Mouse (Mus musculus) liver, embryonic 12.5 days (tissue): ENCODE measurements at regions not wholly inside any gene's neighbourhood (a gene's known extent, or its start where the extent isn't known, plus 50 kb on each side); places are given as distances from the start of the nearest gene placed in this dataset.

Experiments
- ATAC-seq: fragments of 200-750 bp; cut with Nextera tagmentation; 2 replicates; pipeline ENCODE4 v1.8.0; 2017; ENCODE audit warnings: moderate number of reproducible peaks, mild to moderate bottlenecking, moderate library complexity
- H3K27ac ChIP-seq: fragments of 300-500 bp; sonication (generic); 2 replicates; pipeline ENCODE4 v1.5.1; 2016; ENCODE audit warnings: mild to moderate bottlenecking
- H3K27me3 ChIP-seq: fragments of 300-500 bp; sonication (generic); replicated peaks from 2 replicates; pipeline ENCODE4 v1.6.1; 2016; ENCODE audit warnings: mild to moderate bottlenecking, moderate library complexity
- H3K36me3 ChIP-seq: fragments of 300-500 bp; sonication (generic); 2 replicates; pipeline ENCODE4 v1.6.1; 2016; ENCODE audit warnings: mild to moderate bottlenecking, moderate library complexity
- H3K4me1 ChIP-seq: fragments of 300-500 bp; sonication (generic); 2 replicates; pipeline ENCODE4 v1.6.1; 2016
- H3K4me2 ChIP-seq: fragments of 300-500 bp; sonication (generic); 2 replicates; pipeline ENCODE4 v1.6.1; 2016; ENCODE audit warnings: mild to moderate bottlenecking, moderate library complexity
- H3K4me3 ChIP-seq: fragments of 300-500 bp; sonication (generic); 2 replicates; pipeline ENCODE4 v1.5.1; 2016; ENCODE audit warnings: mild to moderate bottlenecking, moderate library complexity
- H3K9ac ChIP-seq: fragments of 300-500 bp; sonication (generic); 2 replicates; pipeline ENCODE4 v1.6.1; 2016; ENCODE audit warnings: mild to moderate bottlenecking, moderate library complexity
- H3K9me3 ChIP-seq: fragments of 300-500 bp; sonication (generic); replicated peaks from 2 replicates; pipeline ENCODE4 v1.6.1; 2016; ENCODE audit warnings: mild to moderate bottlenecking, moderate library complexity
- WGBS: fragments of 180-500 bp; shearing (Covaris S2); methylation state at CpG from one replicate; pipeline ENCODE4 v1.1.7; 2016; ENCODE audit not compliant: insufficient replicate concordance; 5-methylcytosine and 5-hydroxymethylcytosine counted together

- WGBS = 58% methylated on average over 13 of the region's 13 CpGs
- H3K4me1 ChIP-seq = peaks cover 12% of the 10 kb centered on the region
- no peaks in the 10 kb centered on the region for H3K36me3 ChIP-seq
- H3K4me3 ChIP-seq = no peak overlapping the region
- H3K4me2 ChIP-seq = no peak overlapping the region
- ATAC-seq = no peak
- no peak overlapping the region for H3K27ac ChIP-seq
- H3K9ac ChIP-seq = no peak overlapping the region
- no peaks in the 10 kb centered on the region for H3K9me3 ChIP-seq
- 0 out of 2 replicates have a peak, but pooled peaks cover 3% of the 10 kb centered on the region for H3K27me3 ChIP-seq
Observed at GRCm38 (mm10) chr12:110203271-110204014, 75.4 kb upstream of the Dio3 start.

GRCm38 (mm10) chr12:110204246-110204989, 74.5 kb upstream of the Dio3 start:
- Histone ChIP-seq H3K27me3 (0 out of 2 replicates have a peak, but pooled peaks cover 4% of the 10 kb centered on the region), H3K27ac (no peak overlapping the region), H3K4me3 (no peak overlapping the region), H3K36me3 (no peaks in the 10 kb centered on the region), H3K4me1 (peaks cover 12% of the 10 kb centered on the region), H3K9ac (no peak overlapping the region), H3K4me2 (no peak overlapping the region), H3K9me3 (no peaks in the 10 kb centered on the region)
- ATAC-seq = peak; percentile 68
- 39% methylated on average over 6 of the region's 6 CpGs for WGBS

- Histone ChIP-seq H3K27me3 (0 out of 2 replicates have a peak, but pooled peaks cover 4% of the 10 kb centered on the region), H3K4me1 (peaks cover 12% of the 10 kb centered on the region), H3K4me3 (no peak overlapping the region), H3K9ac (no peak overlapping the region), H3K27ac (no peak overlapping the region), H3K36me3 (no peaks in the 10 kb centered on the region), H3K9me3 (no peaks in the 10 kb centered on the region), H3K4me2 (no peak overlapping the region)
- WGBS = 41% methylated on average over 5 of the region's 5 CpGs
- no peak for ATAC-seq
Observed at GRCm38 (mm10) chr12:110206271-110206670, 72.6 kb upstream of the Dio3 start.

- H3K4me3 ChIP-seq = no peak overlapping the region
- no peak overlapping the region for H3K4me2 ChIP-seq
- H3K4me1 ChIP-seq = peaks cover 12% of the 10 kb centered on the region
- H3K27me3 ChIP-seq = 0 out of 2 replicates have a peak, but pooled peaks cover 4% of the 10 kb centered on the region
- H3K9ac ChIP-seq = no peak overlapping the region
- 17% methylated on average over 6 of the region's 6 CpGs for WGBS
- no peaks in the 10 kb centered on the region for H3K36me3 ChIP-seq
- ATAC-seq = no peak
- no peak overlapping the region for H3K27ac ChIP-seq
- no peaks in the 10 kb centered on the region for H3K9me3 ChIP-seq
Observed at GRCm38 (mm10) chr12:110206812-110207211, 72.1 kb upstream of the Dio3 start.

GRCm38 (mm10) chr12:110207246-110207852, 71.5 kb upstream of the Dio3 start:
- Histone ChIP-seq H3K27me3 (0 out of 2 replicates have a peak, but pooled peaks cover 4% of the 10 kb centered on the region), H3K4me1 (peaks cover 12% of the 10 kb centered on the region), H3K36me3 (no peaks in the 10 kb centered on the region), H3K4me3 (no peak overlapping the region), H3K27ac (no peak overlapping the region), H3K9ac (no peak overlapping the region), H3K9me3 (no peaks in the 10 kb centered on the region), H3K4me2 (no peak overlapping the region)
- no peak for ATAC-seq
- 48% methylated on average over 9 of the region's 9 CpGs for WGBS

- Histone ChIP-seq H3K9me3 (no peaks in the 10 kb centered on the region), H3K4me3 (no peak overlapping the region), H3K4me1 (peaks cover 9% of the 10 kb centered on the region), H3K27ac (no peak overlapping the region), H3K4me2 (no peak overlapping the region), H3K36me3 (no peaks in the 10 kb centered on the region), H3K9ac (no peak overlapping the region), H3K27me3 (0 out of 2 replicates have a peak, but pooled peaks cover 4% of the 10 kb centered on the region)
- 57% methylated on average over 4 of the region's 4 CpGs for whole genome bisulfite sequencing
- ATAC-seq = no peak
Observed at GRCm38 (mm10) chr12:110212716-110213115, 66.2 kb upstream of the Dio3 start.

- Histone ChIP-seq H3K9ac (no peak overlapping the region), H3K4me2 (no peak overlapping the region), H3K36me3 (no peaks in the 10 kb centered on the region), H3K27me3 (no peaks in the 10 kb centered on the region), H3K4me1 (peaks cover 9% of the 10 kb centered on the region), H3K9me3 (no peaks in the 10 kb centered on the region), H3K4me3 (no peak overlapping the region), H3K27ac (no peak overlapping the region)
- 21% methylated on average over 8 of the region's 8 CpGs for WGBS
- no peak for ATAC-seq
Observed at GRCm38 (mm10) chr12:110214833-110215232, 64.0 kb upstream of the Dio3 start.

GRCm38 (mm10) chr12:110215311-110215710, 63.6 kb upstream of the Dio3 start:
- H3K4me3 ChIP-seq = no peak overlapping the region
- H3K9ac ChIP-seq = no peak overlapping the region
- ATAC-seq = no peak
- H3K27me3 ChIP-seq = no peaks in the 10 kb centered on the region
- H3K4me1 ChIP-seq = peaks cover 9% of the 10 kb centered on the region
- no peak overlapping the region for H3K4me2 ChIP-seq
- H3K36me3 ChIP-seq = no peaks in the 10 kb centered on the region
- no peaks in the 10 kb centered on the region for H3K9me3 ChIP-seq
- H3K27ac ChIP-seq = no peak overlapping the region
- 54% methylated on average over 6 of the region's 6 CpGs for WGBS

GRCm38 (mm10) chr12:110219750-110220149, 59.1 kb upstream of the Dio3 start:
- H3K36me3 ChIP-seq = no peaks in the 10 kb centered on the region
- 63% methylated on average over 8 of the region's 8 CpGs for WGBS
- no peak overlapping the region for H3K4me2 ChIP-seq
- 0 out of 2 replicates have a peak, but pooled peaks have one; percentile 12 for ATAC-seq
- H3K9me3 ChIP-seq = no peaks in the 10 kb centered on the region
- 0 out of 2 replicates have a peak, but pooled peaks cover 4% of the 10 kb centered on the region for H3K27me3 ChIP-seq
- peaks cover 7% of the 10 kb centered on the region for H3K4me1 ChIP-seq
- no peak overlapping the region for H3K4me3 ChIP-seq
- 0 out of 2 replicates have a peak overlapping the region, but pooled peaks have one; percentile 59 for H3K27ac ChIP-seq
- no peak overlapping the region for H3K9ac ChIP-seq

GRCm38 (mm10) chr12:110220516-110220915, 58.4 kb upstream of the Dio3 start:
- WGBS = 55% methylated on average over 8 of the region's 8 CpGs
- H3K4me2 ChIP-seq = no peak overlapping the region
- H3K27ac ChIP-seq = peak overlapping the region; percentile 59; the same call in 1 of the 2 replicates
- ATAC-seq = peak; percentile 70
- H3K9ac ChIP-seq = no peak overlapping the region
- H3K36me3 ChIP-seq = no peaks in the 10 kb centered on the region
- H3K4me3 ChIP-seq = no peak overlapping the region
- 0 out of 2 replicates have a peak, but pooled peaks cover 4% of the 10 kb centered on the region for H3K27me3 ChIP-seq
- no peaks in the 10 kb centered on the region for H3K9me3 ChIP-seq
- H3K4me1 ChIP-seq = no peaks in the 10 kb centered on the region

- H3K9ac ChIP-seq = no peak overlapping the region
- ATAC-seq = peak; percentile 35; the same call in 1 of the 2 replicates
- H3K27me3 ChIP-seq = 0 out of 2 replicates have a peak, but pooled peaks cover 4% of the 10 kb centered on the region
- 45% methylated on average over 4 of the region's 4 CpGs for WGBS
- H3K4me1 ChIP-seq = no peaks in the 10 kb centered on the region
- H3K36me3 ChIP-seq = no peaks in the 10 kb centered on the region
- H3K4me2 ChIP-seq = no peak overlapping the region
- no peak overlapping the region for H3K4me3 ChIP-seq
- 0 out of 2 replicates have a peak overlapping the region, but pooled peaks have one; percentile 48 for H3K27ac ChIP-seq
- H3K9me3 ChIP-seq = no peaks in the 10 kb centered on the region
Observed at GRCm38 (mm10) chr12:110221184-110221583, 57.7 kb upstream of the Dio3 start.
